Mouse (Mus musculus) MEL (cell line): Measurements from ENCODE around the gene Polr3h. TPM values are rescaled to one million over a fixed set of nuclear protein-coding genes. Genes with fewer than 3 reads are reported as not detected.

Experiments
- DNase-seq: peaks from one replicate; pipeline ENCODE4 v3.0.0; 2011; ENCODE audit warnings: low read depth, low spot score
- H3K27ac ChIP-seq: 2 replicates; pipeline ENCODE4 v1.5.1; 2012; ENCODE audit warnings: low read depth, mild to moderate bottlenecking, control low read depth, low read length, moderate library complexity; ENCODE audit not compliant: control insufficient read depth
- H3K27me3 ChIP-seq, 2 experiments: fragments of 150-350 bp in 1 of 2; sonication (generic) in 1 of 2; 2 replicates each; pipeline ENCODE4 v1.6.1; 2012; ENCODE audit warnings: low read length in 2 of 2, mild to moderate bottlenecking in 2 of 2, improper control_type of control experiment in 1 of 2, moderate library complexity in 1 of 2; ENCODE audit not compliant: insufficient read depth in 2 of 2, control insufficient read depth in 1 of 2
- H3K36me3 ChIP-seq, 2 experiments: 2 replicates each; pipeline ENCODE4 v1.6.1; 2012 to 2014; ENCODE audit warnings: low read length in 2 of 2, improper control_type of control experiment in 1 of 2, inconsistent platforms in 1 of 2, mild to moderate bottlenecking in 1 of 2; ENCODE audit not compliant: insufficient read depth in 2 of 2, control insufficient read depth in 1 of 2
- H3K4me1 ChIP-seq, 2 experiments: fragments of 150-350 bp in 1 of 2; sonication (generic) in 1 of 2; 2 replicates each; pipeline ENCODE4 v1.6.1; 2012; ENCODE audit warnings: low read length in 2 of 2, improper control_type of control experiment in 1 of 2, mild to moderate bottlenecking in 1 of 2; ENCODE audit not compliant: insufficient read depth in 2 of 2, control insufficient read depth in 1 of 2
- H3K4me3 ChIP-seq, 2 experiments: fragments of 150-350 bp in 1 of 2; sonication (generic) in 1 of 2; 2 replicates each; pipeline ENCODE4 v1.5.1; 2012; ENCODE audit warnings: low read depth in 2 of 2, low read length in 2 of 2, mild to moderate bottlenecking in 2 of 2, moderate library complexity in 2 of 2, control low read depth in 1 of 2, improper control_type of control experiment in 1 of 2; ENCODE audit not compliant: control insufficient read depth in 1 of 2, insufficient read depth in 1 of 2
- H3K79me2 ChIP-seq: 2 replicates; pipeline ENCODE4 v1.6.1; 2012; ENCODE audit warnings: mild to moderate bottlenecking, low read length, moderate library complexity; ENCODE audit not compliant: control insufficient read depth, poor library complexity, insufficient read depth
- H3K9ac ChIP-seq: 2 replicates; pipeline ENCODE4 v1.6.1; 2012; ENCODE audit warnings: low read depth, mild to moderate bottlenecking, control low read depth, low read length, moderate library complexity; ENCODE audit not compliant: control insufficient read depth, poor library complexity, severe bottlenecking
- H3K9me3 ChIP-seq: fragments of 150-350 bp; sonication (generic); replicated peaks from 2 replicates; pipeline ENCODE4 v1.6.1; 2012; ENCODE audit warnings: mild to moderate bottlenecking, low read length, improper control_type of control experiment, moderate library complexity; ENCODE audit not compliant: insufficient read depth
- BHLHE40 ChIP-seq: IDR thresholded peaks from 2 replicates; pipeline ENCODE4 v1.6.1; 2012; ENCODE audit warnings: low read depth, mild to moderate bottlenecking, inconsistent platforms, low read length, improper control_type of control experiment, borderline replicate concordance
- CHD2 ChIP-seq: IDR thresholded peaks from 2 replicates; pipeline ENCODE4 v1.6.1; 2011; ENCODE audit warnings: low read length, improper control_type of control experiment
- CTCF ChIP-seq, 3 experiments: IDR thresholded peaks in 2 of 3; conservative IDR thresholded peaks in 1 of 3; 2 replicates each; pipeline ENCODE4 v1.5.1; 2011 to 2012; ENCODE audit warnings: low read length in 3 of 3, low read depth in 2 of 3, mild to moderate bottlenecking in 2 of 3, improper control_type of control experiment in 1 of 3, inconsistent platforms in 1 of 3, mixed read lengths in 1 of 3, moderate library complexity in 1 of 3; ENCODE audit not compliant: control insufficient read depth in 1 of 3, insufficient read depth in 1 of 3, poor library complexity in 1 of 3, severe bottlenecking in 1 of 3
- GABPA ChIP-seq: IDR thresholded peaks from 2 replicates; pipeline ENCODE4 v1.6.1; 2012; ENCODE audit warnings: low read depth, mild to moderate bottlenecking, inconsistent platforms, low read length, improper control_type of control experiment, moderate library complexity
- GATA1 ChIP-seq: IDR thresholded peaks from 2 replicates; pipeline ENCODE4 v1.6.1; 2011; ENCODE audit warnings: low read depth, low read length, improper control_type of control experiment
- MAZ ChIP-seq: IDR thresholded peaks from 2 replicates; pipeline ENCODE4 v1.6.1; 2012; ENCODE audit warnings: low read depth, mild to moderate bottlenecking, inconsistent platforms, low read length, improper control_type of control experiment
- MYB ChIP-seq: IDR thresholded peaks from 2 replicates; pipeline ENCODE4 v1.6.1; 2011; ENCODE audit warnings: mild to moderate bottlenecking, low read depth, low read length, improper control_type of control experiment
- MYC ChIP-seq: IDR thresholded peaks from 2 replicates; pipeline ENCODE4 v1.6.1; 2011; ENCODE audit warnings: low read depth, mild to moderate bottlenecking, low read length, improper control_type of control experiment, moderate library complexity
- NRF1 ChIP-seq: IDR thresholded peaks from 2 replicates; pipeline ENCODE4 v1.6.1; 2014; ENCODE audit warnings: low read depth, mild to moderate bottlenecking, inconsistent platforms, low read length, improper control_type of control experiment, moderate library complexity; ENCODE audit not compliant: poor library complexity, insufficient read depth, severe bottlenecking
- POLR2A ChIP-seq, 2 experiments: IDR thresholded peaks; 2 replicates each; pipeline ENCODE4 v1.6.1; 2011 to 2012; ENCODE audit warnings: low read length in 2 of 2, mild to moderate bottlenecking in 2 of 2, control low read depth in 1 of 2, improper control_type of control experiment in 1 of 2, low read depth in 1 of 2, moderate library complexity in 1 of 2; ENCODE audit not compliant: control insufficient read depth in 1 of 2, insufficient read depth in 1 of 2, poor library complexity in 1 of 2
- POLR2AphosphoS5 ChIP-seq: IDR thresholded peaks from 2 replicates; pipeline ENCODE4 v1.6.1; 2012; ENCODE audit warnings: low read depth, borderline replicate concordance, mild to moderate bottlenecking, inconsistent platforms, low read length, moderate library complexity, mixed read lengths
- RAD21 ChIP-seq: IDR thresholded peaks from 2 replicates; pipeline ENCODE4 v1.6.1; 2011; ENCODE audit warnings: mild to moderate bottlenecking, low read depth, low read length, improper control_type of control experiment
- RCOR1 ChIP-seq: IDR thresholded peaks from 2 replicates; pipeline ENCODE4 v1.6.1; 2012; ENCODE audit warnings: low read depth, mild to moderate bottlenecking, inconsistent platforms, low read length, improper control_type of control experiment
- SMC3 ChIP-seq: IDR thresholded peaks from 2 replicates; pipeline ENCODE4 v1.6.1; 2011; ENCODE audit warnings: low read depth, low read length, improper control_type of control experiment
- TAL1 ChIP-seq: IDR thresholded peaks from 2 replicates; pipeline ENCODE4 v1.6.1; 2012; ENCODE audit warnings: mild to moderate bottlenecking, inconsistent platforms, low read length, moderate library complexity, mixed read lengths
- TBP ChIP-seq: IDR thresholded peaks from 2 replicates; pipeline ENCODE4 v1.8.0; 2011; ENCODE audit warnings: low read depth, low read length, improper control_type of control experiment
- TCF12 ChIP-seq: IDR thresholded peaks from 2 replicates; pipeline ENCODE4 v1.6.1; 2014; ENCODE audit warnings: low read depth, mild to moderate bottlenecking, inconsistent platforms, low read length, improper control_type of control experiment, moderate library complexity
- ZMIZ1 ChIP-seq: IDR thresholded peaks from 2 replicates; pipeline ENCODE4 v1.6.1; 2012; ENCODE audit warnings: low read depth, mild to moderate bottlenecking, inconsistent platforms, low read length, improper control_type of control experiment, moderate library complexity
- ZNF384 ChIP-seq: IDR thresholded peaks from 2 replicates; pipeline ENCODE4 v1.6.1; 2012; ENCODE audit warnings: low read depth, mild to moderate bottlenecking, inconsistent platforms, low read length, improper control_type of control experiment
- polyA plus RNA-seq, 2 experiments: library from polyadenylated mRNA; stranded (reverse) in 1 of 2; unstranded in 1 of 2; fragments of >175 nt in 1 of 2; fragments of >200 nt in 1 of 2; gene quantifications; 2 replicates each; pipeline versions ENCODE4 v1.2.1 to v1.2.4; 2012; ENCODE audit warnings: low replicate concordance in 2 of 2, low read depth in 1 of 2; ENCODE audit not compliant: insufficient read length in 2 of 2, insufficient read depth in 1 of 2, missing spikeins in 1 of 2
- total RNA-seq: library from RNA; depleted of rRNA; stranded (reverse); fragments of 300-350 nt; gene quantifications from 2 replicates; pipeline ENCODE4 v1.2.3, GENCODE M21; 2012

Polr3h gene
- total and polyA plus RNA-seq, 3 experiments: 109 to 304 TPM; not detected in 1

- TF ChIP-seq MYB: no peak
- TF ChIP-seq TCF12: no peak
- TF ChIP-seq RCOR1: no peak
- TF ChIP-seq GATA1: no peak
- no peak for TF ChIP-seq BHLHE40
- Histone ChIP-seq H3K4me3 (no peak overlapping the region), H3K9ac (no peak overlapping the region), H3K4me1 (peaks cover 0 to under 1% of the 10 kb centered on the region in 2 experiments; a peak in 1 of 4 replicates), H3K79me2 (peaks cover 10% of the 10 kb centered on the region), H3K27ac (no peak overlapping the region), H3K9me3 (no peaks in the 10 kb centered on the region), H3K36me3 (no peaks in the 10 kb centered on the region), H3K27me3 (no peaks in the 10 kb centered on the region)
- DNase-seq: no peak
These were observed 80.9 kb downstream of the Polr3h start for GRCm38 (mm10) chr15:81845033-81845625.

DNA sequence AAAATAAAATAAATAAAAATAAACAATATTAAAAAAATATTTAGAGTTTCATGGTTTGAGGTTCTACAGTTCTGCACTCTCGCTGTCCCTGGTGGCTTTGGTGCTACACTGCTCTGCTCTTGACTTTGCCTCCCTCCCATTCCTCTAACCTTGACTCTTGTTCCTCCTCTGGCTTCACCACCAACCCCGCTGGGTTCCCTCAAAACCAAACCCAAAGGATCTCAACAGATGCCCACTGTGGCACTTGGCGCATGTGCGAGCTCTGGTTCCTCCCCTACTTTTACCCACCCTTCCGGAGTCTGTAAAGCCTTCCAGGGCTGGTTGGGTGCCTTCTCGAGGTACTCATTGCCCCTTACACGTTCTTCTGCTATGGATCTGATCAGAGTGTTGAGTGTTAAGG lies 83.8 kb downstream of the Polr3h start:
- no peaks in the 10 kb centered on the region for H3K9me3 ChIP-seq
- H3K79me2 ChIP-seq: no peaks in the 10 kb centered on the region

DNA sequence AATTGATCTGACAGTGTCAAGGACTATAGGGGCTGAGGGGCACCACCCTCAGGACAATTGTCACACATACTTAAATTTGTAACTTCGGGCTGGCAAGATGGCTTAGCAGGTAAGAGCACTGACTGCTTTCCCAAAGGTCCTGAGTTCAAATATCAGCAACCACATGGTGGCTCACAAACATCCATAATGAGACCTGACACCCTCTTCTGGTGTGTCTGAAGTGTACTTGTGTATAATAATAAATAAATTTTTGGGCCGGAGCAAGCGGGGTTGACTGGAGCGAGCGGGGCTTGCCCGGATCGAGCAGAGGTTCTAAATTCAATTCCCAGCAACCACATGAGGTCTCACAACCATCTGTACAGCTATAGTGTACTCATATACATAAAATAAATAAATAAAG lies 85.7 kb downstream of the Polr3h start:
- H3K4me3 ChIP-seq: no peak overlapping the region
- no peak for TF ChIP-seq RAD21
- TF ChIP-seq GABPA: no peak
- TF ChIP-seq MYB: no peak
- TF ChIP-seq BHLHE40: no peak
- TF ChIP-seq ZNF384: no peak
- no peak for TF ChIP-seq NRF1
- TF ChIP-seq MYC: no peak
- no peak for TF ChIP-seq CHD2
- TF ChIP-seq TBP: no peak
- TF ChIP-seq SMC3: no peak
- TF ChIP-seq POLR2AphosphoS5: no peak
- no peak for TF ChIP-seq TCF12
- TF ChIP-seq POLR2A (IDR thresholded peaks at IDR 0.05; ENCODE audit: control insufficient read depth in 1 of 2, insufficient read depth in 1 of 2, low read depth in 1 of 2, low read length in 2 of 2, poor library complexity in 1 of 2): no peak
- no peak for TF ChIP-seq ZMIZ1
- TF ChIP-seq MAZ: no peak
- TF ChIP-seq RCOR1: no peak
- no peaks in the 10 kb centered on the region for H3K27me3 ChIP-seq
- H3K4me1 ChIP-seq: peaks cover 17 to 20% of the 10 kb centered on the region in 2 experiments
- no peak overlapping the region for H3K9ac ChIP-seq
- H3K79me2 ChIP-seq: no peaks in the 10 kb centered on the region; the same call in 1 of the 2 replicates
- no peak for DNase-seq
- H3K36me3 ChIP-seq: peaks cover 0 to 3% of the 10 kb centered on the region in 2 experiments; a peak in 1 of 4 replicates
- no peaks in the 10 kb centered on the region for H3K9me3 ChIP-seq
- H3K27ac ChIP-seq: no peak overlapping the region

More for the DNA sequence above, 83.8 kb downstream of the Polr3h start:
- DNase-seq: no peak
- H3K36me3 ChIP-seq: no peaks in the 10 kb centered on the region
- no peaks in the 10 kb centered on the region for H3K27me3 ChIP-seq
- H3K4me3 ChIP-seq: no peak overlapping the region
- H3K4me1 ChIP-seq: peaks cover 7 to 12% of the 10 kb centered on the region in 2 experiments
- no peak overlapping the region for H3K27ac ChIP-seq
- no peak overlapping the region for H3K9ac ChIP-seq
- TF ChIP-seq TAL1: no peak
- no peak for TF ChIP-seq CTCF (IDR thresholded peaks at IDR 0.05 in 2 of 3, conservative IDR thresholded peaks at IDR 0.05 in 1 of 3; ENCODE audit: control insufficient read depth in 1 of 3, insufficient read depth in 1 of 3, low read depth in 2 of 3, low read length in 3 of 3, poor library complexity in 1 of 3, severe bottlenecking in 1 of 3)
- TF ChIP-seq CHD2: no peak
- no peak for TF ChIP-seq MYC
- TF ChIP-seq, all 39 proteins: peak for 0
